Mouse (Mus musculus) heart, embryonic 10.5 days (tissue): Measurements from ENCODE around the gene Olfr652. TPM values are rescaled to one million over a fixed set of nuclear protein-coding genes. Genes with fewer than 3 reads are reported as not detected.

ENCODE experiments used
- polyA plus RNA-seq: library from polyadenylated mRNA; unstranded; fragments of >200 nt; fragmentation: Nextera tagmentation; extraction: Ambion mirVana; gene quantifications from 2 replicates; pipeline ENCODE4 v1.2.1, GENCODE M21; 2016

Olfr652 gene
- polyA plus RNA-seq, 1 experiment from 2014 or later, result not detected

Other genes starting within 250 kb of the Olfr652 start
- 4.8 and 6.9 TPM in 2 replicates for gene Trim12a, start 245.4 kb upstream of the Olfr652 start, polyA plus RNA-seq
- gene Trim34b, start 231.4 kb upstream of the Olfr652 start, polyA plus RNA-seq, result 0.09 TPM in 1 of 2 replicates, not detected in the other
- 1.2 and 1.6 TPM in 2 replicates for gene Trim12c, start 207.5 kb upstream of the Olfr652 start, polyA plus RNA-seq
- not detected in 2 replicates for gene Trim30b, start 191.0 kb upstream of the Olfr652 start, polyA plus RNA-seq
- gene Trim30c, start 160.1 kb upstream of the Olfr652 start, polyA plus RNA-seq, result not detected in 2 replicates
- gene Trim30a, start 95.7 kb upstream of the Olfr652 start, polyA plus RNA-seq, result 0.44 and 0.59 TPM in 2 replicates
- gene Trim30d, start 53.1 kb upstream of the Olfr652 start, polyA plus RNA-seq, result 0.09 and 0.13 TPM in 2 replicates
- not detected in 2 replicates for gene Olfr651, start 10.8 kb upstream of the Olfr652 start, polyA plus RNA-seq
- gene Olfr653, start 16.4 kb downstream of the Olfr652 start, polyA plus RNA-seq, result not detected in 2 replicates
- gene Olfr654, start 26.1 kb downstream of the Olfr652 start, polyA plus RNA-seq, result not detected in 2 replicates
- 0.07 TPM in 1 of 2 replicates, not detected in the other for gene Olfr655, start 40.9 kb downstream of the Olfr652 start, polyA plus RNA-seq
- not detected in 2 replicates for gene Olfr656, start 53.1 kb downstream of the Olfr652 start, polyA plus RNA-seq
- not detected in 2 replicates for gene Olfr657, start 63.9 kb downstream of the Olfr652 start, polyA plus RNA-seq
- gene Olfr658, start 86.4 kb downstream of the Olfr652 start, polyA plus RNA-seq, result not detected in 2 replicates
- not detected in 2 replicates for gene Olfr659, start 105.9 kb downstream of the Olfr652 start, polyA plus RNA-seq
- not detected in 2 replicates for gene Olfr661, start 125.6 kb downstream of the Olfr652 start, polyA plus RNA-seq
- gene Usp17le, start 216.6 kb downstream of the Olfr652 start, polyA plus RNA-seq, result not detected in 2 replicates